Comparison of ENCODE assay signal across 14 mouse cellular contexts in genomic region chr8:10854600-10854999, GRCm38 (mm10).
DNase-seq lines count a peak whose midpoint lies in the region; ATAC-seq lines count a peak whose summit lies in the region.
"Had no signal": no experiment of that assay in that cellular context is flagged by ENCODE, and none has a peak within 500 bp of the region (broad histone marks: within the 10 kb centered on the region; RNA-seq: fewer than 3 reads in every experiment).

No protein-coding gene starts in this region.

- no peaks in the 10 kb centered on the region for H3K4me1 ChIP-seq in liver, embryonic 16.5 days (ENCODE audit: control insufficient read depth, low read depth, low read length)

- ATAC-seq in liver, embryonic 16.5 days (ENCODE audit: low read depth), result peak; percentile 94

- DNase-seq in adrenal gland, adult 8-10 months, result peak; percentile 48
- no peak for DNase-seq in adrenal gland, postnatal 25 days
- DNase-seq in NIH3T3 (ENCODE audit: low read depth), result peak; percentile 25
- peak; percentile 11 for DNase-seq in kidney, postnatal 10 days
- no peak for DNase-seq in gastrocnemius, postnatal 10 days
- DNase-seq in left cerebral cortex, adult 18-20 months (ENCODE audit: low spot score in 2 of 2), result no peak
- DNase-seq in testis, postnatal 10 days (ENCODE audit: low spot score), result no peak
- DNase-seq: cerebellum, adult 9-11 months; lung, embryonic 14.5 days; right cerebral cortex, postnatal 4 days had no signal

- H3K4me3 ChIP-seq in liver, embryonic 16.5 days (ENCODE audit: low read depth, low read length), result no peak overlapping the region
- H3K4me3 ChIP-seq: heart, embryonic 12.5 days; hindbrain, embryonic 13.5 days; layer of hippocampus, adult 2 months had no signal

- H3K36me3 ChIP-seq in liver, embryonic 16.5 days (ENCODE audit: control insufficient read depth, insufficient read depth), result no peaks in the 10 kb centered on the region
- H3K36me3 ChIP-seq: heart, embryonic 12.5 days; hindbrain, embryonic 13.5 days had no signal

- no peak overlapping the region for H3K9ac ChIP-seq in liver, embryonic 16.5 days (ENCODE audit: low read depth, low read length)
- H3K9ac ChIP-seq: heart, embryonic 12.5 days; hindbrain, embryonic 13.5 days; lung, embryonic 14.5 days had no signal

- no peaks in the 10 kb centered on the region for H3K27me3 ChIP-seq in liver, embryonic 16.5 days (ENCODE audit: control insufficient read depth, insufficient read depth, low read depth, low read length)
- H3K27me3 ChIP-seq: hindbrain, embryonic 13.5 days had no signal

- no peaks in the 10 kb centered on the region for H3K9me3 ChIP-seq in liver, embryonic 16.5 days (replicated peaks; ENCODE audit: control insufficient read depth, low read length)
- H3K9me3 ChIP-seq: heart, embryonic 12.5 days; hindbrain, embryonic 13.5 days had no signal

- H3K27ac ChIP-seq in liver, embryonic 16.5 days (ENCODE audit: low read length), result peak overlapping the region; percentile 65
- H3K27ac ChIP-seq: hindbrain, embryonic 13.5 days; layer of hippocampus, adult 2 months had no signal

- H3K4me2 ChIP-seq in liver, embryonic 16.5 days (ENCODE audit: low read depth, low read length), result no peak overlapping the region
- H3K4me2 ChIP-seq: heart, embryonic 12.5 days; hindbrain, embryonic 13.5 days; lung, embryonic 14.5 days had no signal

- 39% methylated on average over 6 of the region's 6 CpGs for WGBS in liver, embryonic 16.5 days (ENCODE audit: insufficient replicate concordance)

Comparison
In these comparisons a context has a peak if more than half of its experiments do, and no peak if none do; other contexts are left out.
1. DNase-seq: peak in adrenal gland, adult 8-10 months (single experiment), NIH3T3 (single experiment) and kidney, postnatal 10 days (single experiment); none in adrenal gland, postnatal 25 days (single experiment), gastrocnemius, postnatal 10 days (single experiment), left cerebral cortex, adult 18-20 months (0 of 2) and testis, postnatal 10 days (single experiment).